Mouse (Mus musculus) embryo, embryonic 10.5 days (tissue): ENCODE data around the gene Lactb.

Experiments
- DNase-seq: peaks from one replicate; pipeline ENCODE4 v3.0.0-alpha.2; 2015; ENCODE audit warnings: low spot score

Gene Lactb

GRCm38 (mm10) chr9:66980458-66980857, 5.2 kb upstream of the Lactb start:
- DNase-seq, result peak; percentile 89

- no peak for DNase-seq
Measured at GRCm38 (mm10) chr9:66978468-66978867, 3.2 kb upstream of the Lactb start.

- DNase-seq, result no peak
Measured at GRCm38 (mm10) chr9:66977982-66978381, 2.7 kb upstream of the Lactb start.

GRCm38 (mm10) chr9:66977121-66977520, 1.8 kb upstream of the Lactb start:
- DNase-seq, result no peak

GRCm38 (mm10) chr9:66974721-66975225, 511 bp downstream of the Lactb start:
- peak; percentile 94 for DNase-seq

GRCm38 (mm10) chr9:66971116-66971515, 4.2 kb downstream of the Lactb start:
- DNase-seq, result no peak

- no peak for DNase-seq
Measured at GRCm38 (mm10) chr9:66967492-66967891, 7.8 kb downstream of the Lactb start.

GRCm38 (mm10) chr9:66961478-66961877, 13.8 kb downstream of the Lactb start:
- no peak for DNase-seq

GRCm38 (mm10) chr9:66957451-66957850, 17.8 kb downstream of the Lactb start:
- DNase-seq, result no peak

GRCm38 (mm10) chr9:66952886-66953285, 22.4 kb downstream of the Lactb start:
- DNase-seq, result no peak

GRCm38 (mm10) chr9:66952321-66952720, 23.0 kb downstream of the Lactb start:
- no peak for DNase-seq

GRCm38 (mm10) chr9:66948536-66948935, 26.7 kb downstream of the Lactb start:
- DNase-seq, result no peak

GRCm38 (mm10) chr9:66945647-66946641, 29.3 kb downstream of the Lactb start, which contains the start of gene Rps27l:
Gene Rps27l, plus strand, starts transcription at chr9:66946086.
- DNase-seq, result peak; percentile 96

GRCm38 (mm10) chr9:66945161-66945560, 30.1 kb downstream of the Lactb start:
- DNase-seq, result no peak

GRCm38 (mm10) chr9:66938836-66939235, 36.4 kb downstream of the Lactb start:
- DNase-seq, result peak; percentile 88

GRCm38 (mm10) chr9:66937507-66937906, 37.8 kb downstream of the Lactb start:
- DNase-seq, result no peak

- peak; percentile 43 for DNase-seq
Measured at GRCm38 (mm10) chr9:66933869-66934808, 41.1 kb downstream of the Lactb start.

GRCm38 (mm10) chr9:66930351-66930750, 44.9 kb downstream of the Lactb start:
- DNase-seq, result no peak

- no peak for DNase-seq
Measured at GRCm38 (mm10) chr9:66927696-66928402, 47.4 kb downstream of the Lactb start.

GRCm38 (mm10) chr9:66925853-66926252, 49.4 kb downstream of the Lactb start:
- DNase-seq, result no peak

- no peak for DNase-seq
Measured at GRCm38 (mm10) chr9:66922076-66922475, 53.2 kb downstream of the Lactb start.
